Mouse (Mus musculus) stomach, embryonic 16.5 days (tissue): ENCODE measurements around the gene Shisa4. TPM values are rescaled to one million over a fixed set of nuclear protein-coding genes. Genes with fewer than 3 reads are reported as not detected.

Source experiments
- ATAC-seq: fragments of 200-750 bp; cut with Nextera tagmentation; 2 replicates; pipeline ENCODE4 v1.8.0; 2017; ENCODE audit warnings: moderate number of reproducible peaks, moderate TSS enrichment; ENCODE audit not compliant: insufficient read depth, low FRiP score
- H3K27ac ChIP-seq: fragments of 300-500 bp; sonication (generic); 2 replicates; pipeline ENCODE4 v1.5.1; 2014; ENCODE audit warnings: low read length
- H3K27me3 ChIP-seq: fragments of 300-500 bp; sonication (generic); 2 replicates; pipeline ENCODE4 v1.6.1; 2014; ENCODE audit warnings: low read length, control low read depth, mixed read lengths; ENCODE audit not compliant: control insufficient read depth, insufficient read depth
- H3K36me3 ChIP-seq: fragments of 300-500 bp; sonication (generic); 2 replicates; pipeline ENCODE4 v1.6.1; 2014; ENCODE audit warnings: low read length; ENCODE audit not compliant: control insufficient read depth, insufficient read depth
- H3K4me1 ChIP-seq: fragments of 300-500 bp; sonication (generic); 2 replicates; pipeline ENCODE4 v1.6.1; 2014; ENCODE audit warnings: low read length, control low read depth, mixed read lengths; ENCODE audit not compliant: control insufficient read depth, insufficient read depth
- H3K4me2 ChIP-seq: fragments of 300-500 bp; sonication (generic); 2 replicates; pipeline ENCODE4 v1.6.1; 2014; ENCODE audit warnings: low read depth, low read length, mixed read lengths
- H3K4me3 ChIP-seq: fragments of 300-500 bp; sonication (generic); replicated peaks from 2 replicates; pipeline ENCODE4 v1.5.1; 2014; ENCODE audit warnings: mild to moderate bottlenecking, low read length
- H3K9ac ChIP-seq: fragments of 300-500 bp; sonication (generic); 2 replicates; pipeline ENCODE4 v1.6.1; 2014; ENCODE audit warnings: low read length
- H3K9me3 ChIP-seq: fragments of 300-500 bp; sonication (generic); replicated peaks from 2 replicates; pipeline ENCODE4 v1.6.1; 2016; ENCODE audit warnings: low read length, control low read depth; ENCODE audit not compliant: control insufficient read depth
- WGBS: fragments of 180-500 bp; shearing (Covaris S2); extraction: QIAGEN DNeasy Blood & Tissue Kit; methylation state at CpG from one replicate; pipeline ENCODE4 v1.1.7; 2014; 5-methylcytosine and 5-hydroxymethylcytosine counted together
- polyA plus RNA-seq: library from polyadenylated mRNA; unstranded; fragments of >200 nt; fragmentation: Nextera tagmentation; extraction: Ambion mirVana; gene quantifications from 2 replicates; pipeline ENCODE4 v1.2.1, GENCODE M21; 2015

The Shisa4 gene
- polyA plus RNA-seq, 1 experiment from 2014 or later = 37.2 TPM

DNA sequence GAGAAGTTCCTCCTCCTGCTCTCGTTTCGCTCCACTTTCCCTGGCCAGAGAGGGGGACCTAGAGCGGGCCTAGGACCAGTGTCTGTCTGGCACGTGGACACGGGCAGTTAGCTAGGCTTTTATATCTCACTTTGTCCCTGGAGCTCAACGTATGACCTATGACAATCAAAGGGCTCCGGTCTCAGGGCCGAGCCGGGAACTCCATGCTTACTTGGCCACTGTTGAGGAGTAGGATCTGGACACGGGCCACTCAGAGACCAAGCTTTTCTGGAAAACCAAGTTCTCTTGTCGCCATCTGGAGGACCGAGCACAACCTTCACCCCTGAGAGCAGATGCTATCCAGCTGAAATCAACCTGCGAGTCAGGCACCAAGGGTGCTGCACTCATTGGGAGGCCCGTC is 6.1 kb downstream of the Shisa4 start:
- Histone ChIP-seq H3K9ac (peak overlapping the region; percentile 73), H3K4me1 (peaks cover 17% of the 10 kb centered on the region)
- ATAC-seq = peak; percentile 19; the same call in 1 of the 2 replicates

DNA sequence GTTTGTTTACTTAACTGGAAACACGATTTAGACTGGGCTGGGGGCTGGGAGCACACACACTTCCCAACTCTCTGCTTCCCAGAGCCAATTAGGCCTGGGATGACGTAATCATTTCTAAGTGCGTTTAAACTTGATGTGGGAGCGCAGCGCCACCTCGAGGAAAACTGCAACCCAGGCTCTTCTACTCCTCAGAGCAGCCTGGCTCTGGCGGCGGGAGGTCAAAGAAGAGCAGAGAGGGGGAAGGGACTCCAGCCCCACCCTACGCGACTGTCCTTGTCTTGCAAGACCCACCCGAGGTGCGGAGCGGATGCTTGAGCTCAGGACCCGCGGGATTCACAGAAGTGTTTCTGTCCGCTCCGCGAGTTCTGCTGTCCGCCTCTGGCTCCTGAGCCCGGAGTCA is 6.8 kb downstream of the Shisa4 start:
- 2% methylated on average over 20 of the region's 20 CpGs for WGBS

More for the DNA sequence above, 6.1 kb downstream of the Shisa4 start:
- peak overlapping the region; percentile 51 for H3K4me3 ChIP-seq
- H3K9me3 ChIP-seq = no peaks in the 10 kb centered on the region
- H3K27ac ChIP-seq = 0 out of 2 replicates have a peak overlapping the region, but pooled peaks have one; percentile 27
- H3K27me3 ChIP-seq = no peaks in the 10 kb centered on the region
- H3K36me3 ChIP-seq = no peaks in the 10 kb centered on the region
- WGBS = 16% methylated on average over 14 of the region's 14 CpGs
- peak overlapping the region; percentile 93 for H3K4me2 ChIP-seq

DNA sequence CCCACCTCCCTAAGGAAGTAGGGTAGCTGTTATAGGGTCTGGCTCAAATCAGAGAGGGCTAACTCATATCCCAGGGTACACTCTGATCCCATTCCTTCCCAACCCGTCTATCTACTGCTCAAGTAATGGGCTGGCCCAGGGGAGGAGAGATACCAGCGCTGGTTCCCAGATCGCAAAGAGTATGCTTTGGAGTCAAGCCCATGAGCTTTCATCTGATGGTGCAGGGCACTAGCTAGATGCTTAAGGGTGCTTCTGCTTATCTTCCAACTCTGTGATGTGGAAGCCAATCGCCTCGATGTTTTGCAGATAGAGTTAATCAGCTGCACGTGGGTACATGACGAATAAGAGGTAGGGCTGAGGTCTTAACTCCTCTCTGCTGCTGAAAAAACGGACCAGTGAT is 7.4 kb downstream of the Shisa4 start:
- H3K36me3 ChIP-seq = no peaks in the 10 kb centered on the region
- no peak for ATAC-seq
- H3K9ac ChIP-seq = no peak overlapping the region; the same call in 1 of the 2 replicates
- H3K4me2 ChIP-seq = no peak overlapping the region
- H3K27me3 ChIP-seq = no peaks in the 10 kb centered on the region
- no peak overlapping the region; the same call in 1 of the 2 replicates for H3K27ac ChIP-seq
- no peak overlapping the region for H3K4me3 ChIP-seq
- H3K4me1 ChIP-seq = peaks cover 11% of the 10 kb centered on the region
- no peaks in the 10 kb centered on the region for H3K9me3 ChIP-seq
- 56% methylated on average over 8 of the region's 8 CpGs for WGBS

More for the DNA sequence above, 6.8 kb downstream of the Shisa4 start:
- peak; percentile 76 for ATAC-seq
- H3K4me2 ChIP-seq = peak overlapping the region; percentile 93
- peaks cover 12% of the 10 kb centered on the region for H3K4me1 ChIP-seq
- H3K36me3 ChIP-seq = no peaks in the 10 kb centered on the region
- H3K9ac ChIP-seq = peak overlapping the region; percentile 73
- no peaks in the 10 kb centered on the region for H3K27me3 ChIP-seq
- 0 out of 2 replicates have a peak overlapping the region, but pooled peaks have one; percentile 30 for H3K27ac ChIP-seq
- no peaks in the 10 kb centered on the region for H3K9me3 ChIP-seq
- H3K4me3 ChIP-seq = peak overlapping the region; percentile 51

DNA sequence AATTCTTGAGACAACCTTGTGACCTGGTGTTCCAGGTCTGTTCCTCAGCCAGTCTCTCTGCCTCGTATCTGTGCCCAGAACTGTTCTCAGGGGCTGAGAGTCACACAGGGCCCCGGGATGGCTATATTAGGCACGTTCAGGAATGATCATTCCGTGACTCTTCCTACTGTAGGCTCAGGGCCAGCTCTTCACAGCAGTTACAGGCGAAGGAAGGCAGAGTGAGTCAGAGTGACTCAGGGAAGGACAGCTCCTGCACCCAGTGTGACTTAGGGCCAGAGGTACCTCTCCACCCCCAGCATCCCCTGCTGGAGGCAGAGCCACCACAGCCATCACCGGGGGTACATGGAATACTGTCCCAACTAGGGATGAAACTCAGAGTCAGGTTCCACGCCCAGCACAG is 8.0 kb downstream of the Shisa4 start:
- H3K27me3 ChIP-seq = no peaks in the 10 kb centered on the region
- 0 out of 2 replicates have a peak, but pooled peaks cover under 1% of the 10 kb centered on the region for H3K9me3 ChIP-seq
- no peak overlapping the region; the same call in 1 of the 2 replicates for H3K27ac ChIP-seq
- no peak overlapping the region for H3K4me2 ChIP-seq
- WGBS = 68% methylated on average over 7 of the region's 7 CpGs
- H3K36me3 ChIP-seq = no peaks in the 10 kb centered on the region
- H3K9ac ChIP-seq = no peak overlapping the region
- no peak; the same call in 1 of the 2 replicates for ATAC-seq
- H3K4me3 ChIP-seq = no peak overlapping the region
- H3K4me1 ChIP-seq = peaks cover 11% of the 10 kb centered on the region

DNA sequence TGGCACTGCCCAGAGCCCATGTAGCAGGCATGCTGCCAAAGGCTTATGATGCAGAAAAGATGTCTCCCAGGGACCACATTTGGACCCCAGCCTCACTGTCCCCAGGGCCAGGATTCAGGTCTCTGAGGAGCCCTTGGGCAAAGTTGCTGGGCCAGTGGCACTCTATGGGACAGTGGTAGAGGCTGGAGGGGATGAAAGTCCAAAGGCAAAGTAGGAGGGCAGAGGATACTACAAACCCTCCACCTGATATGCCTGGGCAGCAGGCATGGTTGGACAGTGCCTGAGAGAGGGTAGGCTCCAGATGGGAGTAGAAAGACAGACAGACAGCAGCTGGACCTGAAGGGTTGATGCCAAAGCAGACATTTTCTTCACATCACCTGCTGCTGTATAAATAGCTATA is 8.7 kb downstream of the Shisa4 start:
- Histone ChIP-seq H3K4me2 (no peak overlapping the region), H3K4me3 (no peak overlapping the region), H3K9me3 (0 out of 2 replicates have a peak, but pooled peaks cover 3% of the 10 kb centered on the region), H3K27ac (no peak overlapping the region), H3K9ac (no peak overlapping the region), H3K36me3 (no peaks in the 10 kb centered on the region), H3K27me3 (no peaks in the 10 kb centered on the region), H3K4me1 (peaks cover 11% of the 10 kb centered on the region)
- no peak for ATAC-seq

DNA sequence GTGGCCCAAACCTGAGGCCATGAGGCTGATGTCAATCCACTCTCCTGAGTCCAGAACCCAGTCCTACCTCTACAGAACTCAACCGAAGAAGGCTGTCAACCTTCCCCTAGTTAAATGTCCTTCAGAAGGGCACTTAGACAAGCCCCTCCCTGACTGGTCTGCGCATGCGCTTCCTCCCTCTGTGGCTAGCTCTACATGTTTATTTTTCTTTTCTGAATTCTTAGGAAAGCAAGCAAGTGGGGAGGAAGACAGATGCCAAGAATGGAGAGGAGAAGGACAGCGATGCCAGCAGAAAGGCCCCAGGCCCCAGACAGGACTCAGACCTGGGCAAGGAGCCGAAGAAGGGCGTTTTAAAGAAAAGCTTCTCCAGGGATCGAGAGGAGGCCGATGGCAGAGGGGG is 11.6 kb downstream of the Shisa4 start:
- H3K36me3 ChIP-seq = no peaks in the 10 kb centered on the region
- WGBS = 74% methylated on average over 8 of the region's 8 CpGs
- H3K27me3 ChIP-seq = no peaks in the 10 kb centered on the region
- no peak overlapping the region for H3K27ac ChIP-seq
- no peak overlapping the region for H3K4me3 ChIP-seq
- H3K9me3 ChIP-seq = 0 out of 2 replicates have a peak, but pooled peaks cover 3% of the 10 kb centered on the region
- H3K4me1 ChIP-seq = peaks cover 13% of the 10 kb centered on the region
- no peak for ATAC-seq
- no peak overlapping the region for H3K4me2 ChIP-seq
- no peak overlapping the region for H3K9ac ChIP-seq

DNA sequence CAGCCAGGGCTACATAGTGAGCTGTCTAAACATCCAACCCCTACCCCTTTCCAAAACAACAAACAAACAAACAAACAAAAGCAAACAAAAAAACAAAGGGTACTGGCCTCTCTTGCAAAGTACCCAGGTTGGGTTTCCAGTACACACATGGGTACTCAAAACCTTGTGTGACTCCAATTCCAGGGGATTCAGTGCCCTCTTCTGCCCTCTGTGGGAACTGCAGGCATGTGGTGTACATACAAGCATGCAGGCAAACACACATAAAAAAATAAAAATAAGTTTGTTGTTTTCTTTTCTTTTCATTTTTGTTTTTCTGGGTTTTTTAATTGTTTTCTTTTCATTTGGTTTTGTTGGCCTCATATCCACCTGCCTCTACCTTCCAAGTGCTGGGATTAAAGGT is 12.9 kb downstream of the Shisa4 start:
- ATAC-seq = no peak
- 0 out of 2 replicates have a peak, but pooled peaks cover 3% of the 10 kb centered on the region for H3K9me3 ChIP-seq
- H3K9ac ChIP-seq = no peak overlapping the region
- no peak overlapping the region for H3K4me3 ChIP-seq
- peaks cover 16% of the 10 kb centered on the region for H3K4me1 ChIP-seq
- H3K36me3 ChIP-seq = no peaks in the 10 kb centered on the region
- H3K4me2 ChIP-seq = no peak overlapping the region
- H3K27ac ChIP-seq = no peak overlapping the region
- H3K27me3 ChIP-seq = no peaks in the 10 kb centered on the region

DNA sequence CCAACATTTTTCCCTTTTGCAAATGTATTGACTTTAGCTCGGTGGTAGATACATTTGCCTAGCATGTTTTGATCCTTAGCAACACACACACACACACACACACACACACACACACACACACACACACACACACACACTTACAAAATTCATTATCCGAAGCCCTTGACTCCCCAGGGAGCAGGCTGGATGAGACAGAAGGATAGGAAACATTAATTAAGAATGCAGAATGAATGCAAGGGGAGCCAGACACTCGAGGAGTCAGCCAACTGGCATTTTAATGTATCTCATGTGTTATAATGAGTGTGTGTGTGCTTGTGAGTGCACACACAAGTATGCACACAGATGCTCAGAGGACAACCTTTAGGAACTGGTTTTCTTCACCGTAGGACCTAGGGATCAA is 13.5 kb downstream of the Shisa4 start:
- no peak overlapping the region for H3K27ac ChIP-seq
- no peak overlapping the region for H3K4me3 ChIP-seq
- no peaks in the 10 kb centered on the region for H3K27me3 ChIP-seq
- ATAC-seq = no peak
- WGBS = 82% methylated on average over 4 of the region's 4 CpGs
- no peak overlapping the region for H3K9ac ChIP-seq
- H3K4me2 ChIP-seq = no peak overlapping the region
- peaks cover 16% of the 10 kb centered on the region for H3K4me1 ChIP-seq
- no peaks in the 10 kb centered on the region for H3K36me3 ChIP-seq
- 0 out of 2 replicates have a peak, but pooled peaks cover 3% of the 10 kb centered on the region for H3K9me3 ChIP-seq

DNA sequence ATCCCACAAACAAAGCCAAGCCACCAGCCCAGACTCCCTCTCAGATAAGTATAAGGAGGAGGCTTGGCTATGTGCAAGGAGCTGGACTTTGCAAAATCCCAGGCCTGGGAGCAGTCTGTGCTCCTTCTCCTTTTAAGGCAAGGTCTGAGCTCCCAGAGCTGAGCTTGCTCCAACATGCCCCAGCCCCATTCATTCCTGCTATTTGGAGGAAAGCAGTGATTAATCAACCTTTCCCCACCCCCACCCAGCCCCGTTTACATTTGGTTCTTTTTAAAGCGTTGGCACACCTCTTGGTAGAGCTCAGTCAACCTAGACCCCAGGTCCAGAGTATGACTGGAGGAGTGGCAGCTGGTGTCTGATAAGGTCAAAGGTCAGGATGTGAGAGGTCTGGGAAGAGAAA is 16.0 kb downstream of the Shisa4 start:
- ATAC-seq = peak; percentile 91
- Histone ChIP-seq H3K36me3 (no peaks in the 10 kb centered on the region), H3K9me3 (0 out of 2 replicates have a peak, but pooled peaks cover 3% of the 10 kb centered on the region), H3K27ac (peak overlapping the region; percentile 88), H3K4me1 (peaks cover 16% of the 10 kb centered on the region), H3K27me3 (no peaks in the 10 kb centered on the region), H3K4me3 (no peak overlapping the region), H3K9ac (no peak overlapping the region; the same call in 1 of the 2 replicates), H3K4me2 (no peak overlapping the region)
- 5% methylated on average over 2 of the region's 2 CpGs for WGBS
